Mouse (Mus musculus) C2C12 (cell line): ENCODE results near the gene Lef1.

Experiments used
- CTCF ChIP-seq: IDR thresholded peaks from one replicate; pipeline ENCODE4 v1.5.1; 2011; ENCODE audit not compliant: control insufficient read depth, insufficient read depth, insufficient read length
- FOSL1 ChIP-seq: IDR thresholded peaks from one replicate; pipeline ENCODE4 v1.8.0; 2011; ENCODE audit warnings: mild to moderate bottlenecking, low read length; ENCODE audit not compliant: poor library complexity, insufficient read depth, severe bottlenecking
- MAX ChIP-seq: IDR thresholded peaks from one replicate; pipeline ENCODE4 v1.6.1; 2011; ENCODE audit warnings: mild to moderate bottlenecking, control low read depth
- MYOG ChIP-seq: IDR thresholded peaks from one replicate; pipeline ENCODE4 v1.6.1; 2011; ENCODE audit not compliant: control insufficient read depth, insufficient read length; ENCODE audit errors: extremely low read depth

- no peak for TF ChIP-seq MAX
- TF ChIP-seq FOSL1, result no peak
- no peak for TF ChIP-seq CTCF
- TF ChIP-seq MYOG, result no peak
These were observed 7.1 kb downstream of the Lef1 start for GRCm38 (mm10) chr3:131117352-131117751.
